Mouse (Mus musculus): ENCODE data around the gene Pak4.

The Pak4 gene

GRCm38 (mm10) chr7:28593206-28594111 lies 4.5 kb downstream of the Pak4 start:
- in situ Hi-C loops (cut with MboI, MseI) = no loop called here

- in situ Hi-C loops (cut with MboI, MseI) = no loop called here
Observed at GRCm38 (mm10) chr7:28591862-28592261, 6.1 kb downstream of the Pak4 start.

GRCm38 (mm10) chr7:28587644-28588043 lies 10.3 kb downstream of the Pak4 start:
- in situ Hi-C loops (cut with MboI, MseI) = no loop called here

GRCm38 (mm10) chr7:28586663-28587411 lies 11.1 kb downstream of the Pak4 start:
- in situ Hi-C loops (cut with MboI, MseI) = no loop called here

- in situ Hi-C loops (cut with MboI, MseI) = no loop called here
Observed at GRCm38 (mm10) chr7:28585001-28585400, 13.0 kb downstream of the Pak4 start.

- in situ Hi-C loops (cut with MboI, MseI) = no loop called here
Observed at GRCm38 (mm10) chr7:28584468-28584867, 13.5 kb downstream of the Pak4 start.

GRCm38 (mm10) chr7:28583570-28584344 lies 14.2 kb downstream of the Pak4 start:
- in situ Hi-C loops (cut with MboI, MseI) = no loop called here

- in situ Hi-C loops (cut with MboI, MseI) = no loop called here
Observed at GRCm38 (mm10) chr7:28582841-28583240, 15.1 kb downstream of the Pak4 start.

- in situ Hi-C loops (cut with MboI, MseI) = no loop called here
Observed at GRCm38 (mm10) chr7:28581721-28582120, 16.3 kb downstream of the Pak4 start.

GRCm38 (mm10) chr7:28579826-28580225 lies 18.2 kb downstream of the Pak4 start:
- in situ Hi-C loops (cut with MboI, MseI) = no loop called here

- in situ Hi-C loops (cut with MboI, MseI) = no loop called here
Observed at GRCm38 (mm10) chr7:28578543-28579053, 19.4 kb downstream of the Pak4 start.

GRCm38 (mm10) chr7:28577826-28578542 lies 20.0 kb downstream of the Pak4 start:
- in situ Hi-C loops (cut with MboI, MseI) = no loop called here

- in situ Hi-C loops (cut with MboI, MseI) = no loop called here
Observed at GRCm38 (mm10) chr7:28576271-28576914, 21.6 kb downstream of the Pak4 start.

- in situ Hi-C loops (cut with MboI, MseI) = no loop called here
Observed at GRCm38 (mm10) chr7:28575597-28575996, 22.4 kb downstream of the Pak4 start.

GRCm38 (mm10) chr7:28573236-28573635 lies 24.7 kb downstream of the Pak4 start:
- in situ Hi-C loops (cut with MboI, MseI) = no loop called here

GRCm38 (mm10) chr7:28572689-28573088 lies 25.3 kb downstream of the Pak4 start:
- in situ Hi-C loops (cut with MboI, MseI) = no loop called here

- in situ Hi-C loops (cut with MboI, MseI) = no loop called here
Observed at GRCm38 (mm10) chr7:28570982-28571682, 26.9 kb downstream of the Pak4 start.

GRCm38 (mm10) chr7:28570291-28570981 lies 27.5 kb downstream of the Pak4 start:
- in situ Hi-C loops (cut with MboI, MseI) = no loop called here

- in situ Hi-C loops (cut with MboI, MseI) = loop anchor here in 1 of 2 experiments (5.0 kb wide), 1 partner anchor 34 kb away; no protein-coding TSS in a partner anchor
Observed at GRCm38 (mm10) chr7:28568253-28568652, 29.7 kb downstream of the Pak4 start.

All from T-helper 17 cell (primary cell).